Mouse (Mus musculus) thymus, adult 2 months (tissue): ENCODE data around the gene Kif26a. TPM values are rescaled to one million over a fixed set of nuclear protein-coding genes. Genes with fewer than 3 reads are reported as not detected.

ENCODE experiments used
- DNase-seq: peaks from one replicate; pipeline ENCODE4 v3.0.0; 2021
- H3K27ac ChIP-seq: fragments of 200-500 bp; 2 replicates; pipeline ENCODE4 v1.5.1; 2012; ENCODE audit warnings: low read length, control low read depth; ENCODE audit not compliant: control insufficient read depth, insufficient read depth
- H3K27me3 ChIP-seq: fragments of 200-500 bp; 2 replicates; pipeline ENCODE4 v1.6.1; 2012; ENCODE audit warnings: mild to moderate bottlenecking, low read length, moderate library complexity, mixed read lengths; ENCODE audit not compliant: control insufficient read depth, insufficient read depth
- H3K36me3 ChIP-seq: fragments of 200-500 bp; 2 replicates; pipeline ENCODE4 v1.6.1; 2012; ENCODE audit warnings: mild to moderate bottlenecking, low read length, moderate library complexity; ENCODE audit not compliant: control insufficient read depth, insufficient read depth
- H3K4me1 ChIP-seq: fragments of 200-500 bp; replicated peaks from 2 replicates; pipeline ENCODE4 v1.6.1; 2012; ENCODE audit warnings: low read length; ENCODE audit not compliant: control insufficient read depth, insufficient read depth
- H3K4me3 ChIP-seq: fragments of 200-500 bp; 2 replicates; pipeline ENCODE4 v1.5.1; 2012; ENCODE audit warnings: mild to moderate bottlenecking, low read length, control low read depth, moderate library complexity; ENCODE audit not compliant: control insufficient read depth, insufficient read depth
- CTCF ChIP-seq: fragments of 200-500 bp; IDR thresholded peaks from 2 replicates; pipeline ENCODE4 v1.5.1; 2012; ENCODE audit warnings: mild to moderate bottlenecking, control low read depth, low read length, moderate library complexity, borderline replicate concordance; ENCODE audit not compliant: control insufficient read depth, poor library complexity, insufficient read depth; ENCODE audit errors: extremely low read depth
- POLR2A ChIP-seq: fragments of 200-500 bp; IDR thresholded peaks from 2 replicates; pipeline ENCODE4 v1.6.1; 2012; ENCODE audit warnings: mild to moderate bottlenecking, low read length, control low read depth, moderate library complexity; ENCODE audit not compliant: control insufficient read depth, poor library complexity, insufficient read depth; ENCODE audit errors: extremely low read depth
- WGBS: fragments of 180-500 bp; shearing (Covaris S2); methylation state at CpG from one replicate; pipeline ENCODE4 v1.1.7; 2018; 5-methylcytosine and 5-hydroxymethylcytosine counted together
- polyA plus RNA-seq: library from polyadenylated mRNA; depleted of rRNA; stranded (reverse); fragments of >200 nt; gene quantifications from 2 replicates; pipeline ENCODE4 v1.2.3, GENCODE M21; 2012

Gene Kif26a
- polyA plus RNA-seq, 1 experiment = 6.6 TPM

DNA sequence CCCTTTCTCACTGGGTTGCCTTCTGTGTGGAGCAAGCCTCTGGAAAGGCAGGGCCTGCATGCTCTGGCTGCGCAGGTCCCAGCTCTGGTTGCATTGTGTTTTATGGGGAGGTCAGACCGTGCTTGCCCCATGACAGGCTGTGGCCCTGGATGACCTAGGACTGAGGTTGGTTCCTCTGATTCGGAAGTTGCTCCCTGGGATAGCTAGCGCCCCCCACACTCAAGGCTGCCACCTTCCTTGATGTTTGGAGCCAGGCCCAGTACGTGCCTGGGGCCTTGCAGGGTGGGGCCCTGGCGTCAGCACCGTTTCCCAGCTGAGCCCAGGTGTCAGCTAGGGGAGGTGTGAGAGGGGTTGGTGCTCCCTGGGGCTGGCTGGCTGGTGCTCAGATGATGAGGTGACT is 4.0 kb downstream of the Kif26a start:
- WGBS = 81% methylated on average over 7 of the region's 7 CpGs
- no peak overlapping the region for H3K27ac ChIP-seq
- no peaks in the 10 kb centered on the region for H3K36me3 ChIP-seq
- peaks cover 8% of the 10 kb centered on the region for H3K27me3 ChIP-seq
- H3K4me1 ChIP-seq = no peaks in the 10 kb centered on the region; the same call in 1 of the 2 replicates
- TF ChIP-seq POLR2A = no peak
- no peak for TF ChIP-seq CTCF
- no peak overlapping the region for H3K4me3 ChIP-seq
- DNase-seq = no peak

- Histone ChIP-seq H3K27me3 (peaks cover 7% of the 10 kb centered on the region), H3K4me3 (no peak overlapping the region), H3K4me1 (no peaks in the 10 kb centered on the region), H3K36me3 (no peaks in the 10 kb centered on the region), H3K27ac (no peak overlapping the region)
- WGBS = 67% methylated on average over 12 of the region's 12 CpGs
- no peak for TF ChIP-seq POLR2A
- TF ChIP-seq CTCF = no peak
- no peak for DNase-seq
Measured at GRCm38 (mm10) chr12:112151244-112151979, 5.4 kb downstream of the Kif26a start.

- TF ChIP-seq CTCF = no peak
- TF ChIP-seq POLR2A = no peak
- WGBS = 44% methylated on average over 6 of the region's 6 CpGs
- Histone ChIP-seq H3K4me1 (no peaks in the 10 kb centered on the region), H3K4me3 (no peak overlapping the region), H3K36me3 (no peaks in the 10 kb centered on the region), H3K27me3 (peaks cover 2% of the 10 kb centered on the region), H3K27ac (no peak overlapping the region)
- no peak for DNase-seq
Measured at GRCm38 (mm10) chr12:112151980-112152362, 6.0 kb downstream of the Kif26a start.

GRCm38 (mm10) chr12:112153597-112153996 is 7.6 kb downstream of the Kif26a start:
- DNase-seq = no peak
- Histone ChIP-seq H3K4me3 (no peak overlapping the region), H3K36me3 (no peaks in the 10 kb centered on the region), H3K27me3 (no peaks in the 10 kb centered on the region), H3K27ac (no peak overlapping the region), H3K4me1 (no peaks in the 10 kb centered on the region)
- WGBS = 93% methylated on average over 12 of the region's 12 CpGs
- no peak for TF ChIP-seq CTCF
- TF ChIP-seq POLR2A = no peak

GRCm38 (mm10) chr12:112154476-112154875 is 8.5 kb downstream of the Kif26a start:
- TF ChIP-seq CTCF (no peak), POLR2A (no peak)
- 49% methylated on average over 5 of the region's 5 CpGs for WGBS
- no peaks in the 10 kb centered on the region for H3K27me3 ChIP-seq
- H3K4me3 ChIP-seq = no peak overlapping the region
- DNase-seq = no peak
- H3K4me1 ChIP-seq = no peaks in the 10 kb centered on the region
- no peak overlapping the region for H3K27ac ChIP-seq
- H3K36me3 ChIP-seq = no peaks in the 10 kb centered on the region

DNA sequence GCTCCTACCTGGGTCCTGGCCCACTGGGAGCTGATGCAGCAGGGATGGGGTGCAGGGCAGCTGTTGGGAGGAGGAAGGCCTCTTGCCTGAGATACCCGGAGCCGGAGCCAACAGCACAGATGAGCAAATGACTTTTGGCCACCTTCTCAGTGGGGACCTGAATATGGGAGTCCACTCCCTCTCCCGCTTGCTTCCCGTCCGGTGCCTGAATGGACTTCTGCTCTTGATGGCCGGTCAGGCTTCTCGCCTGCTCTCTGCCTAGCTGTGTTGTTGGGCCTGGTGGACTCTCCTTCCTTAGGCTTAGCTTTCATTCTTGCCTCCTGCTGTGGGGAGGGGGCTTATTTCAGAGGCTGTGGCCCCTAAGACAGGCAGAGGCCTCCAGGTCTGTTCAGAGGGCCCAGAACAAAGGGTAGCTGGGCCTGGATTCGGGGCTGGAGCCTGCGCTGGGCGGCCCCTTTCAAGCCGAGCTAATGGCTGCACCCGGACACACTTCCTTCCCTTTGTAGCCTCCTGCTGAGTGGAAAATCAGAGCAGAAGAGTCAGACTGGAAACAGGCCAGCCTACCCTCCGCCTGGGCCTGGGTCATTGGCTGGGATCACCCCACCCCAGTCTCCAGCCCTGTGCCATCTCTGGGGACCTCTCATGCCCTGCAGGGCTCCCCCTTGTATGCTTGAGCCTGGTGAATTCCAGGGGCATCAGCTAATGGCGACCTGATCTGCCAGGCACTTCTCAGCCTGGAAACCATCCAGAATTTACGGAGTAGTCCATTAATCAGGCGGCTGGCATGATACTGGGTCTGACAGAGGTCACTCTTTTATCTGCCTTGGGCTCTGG is 9.4 kb downstream of the Kif26a start:
- no peak overlapping the region for H3K4me3 ChIP-seq
- no peaks in the 10 kb centered on the region for H3K36me3 ChIP-seq
- no peaks in the 10 kb centered on the region for H3K4me1 ChIP-seq
- TF ChIP-seq CTCF = no peak
- TF ChIP-seq POLR2A = no peak
- no peak for DNase-seq
- H3K27ac ChIP-seq = no peak overlapping the region
- 89% methylated on average over 16 of the region's 16 CpGs for WGBS
- no peaks in the 10 kb centered on the region for H3K27me3 ChIP-seq
